Mouse (Mus musculus): ENCODE measurements at regions not wholly inside any gene's neighbourhood (a gene's known extent, or its start where the extent isn't known, plus 50 kb on each side); places are given as distances from the start of the nearest gene placed in this dataset.
A peak's percentile ranks its signal among the peaks of the same experiment; 100 is the strongest.

- 56% methylated on average over 5 of the region's 5 CpGs for WGBS
- Histone ChIP-seq H3K4me1 (ENCODE audit: control insufficient read depth, insufficient read depth, low read length) (no peaks in the 10 kb centered on the region), H3K36me3 (ENCODE audit: control insufficient read depth, insufficient read depth, low read length) (no peaks in the 10 kb centered on the region), H3K27me3 (replicated peaks; ENCODE audit: control insufficient read depth, insufficient read depth, low read length) (no peaks in the 10 kb centered on the region), H3K27ac (ENCODE audit: insufficient read depth, low read depth, low read length) (no peak overlapping the region), H3K4me3 (ENCODE audit: insufficient read depth, low read depth, low read length) (no peak overlapping the region)
- TF ChIP-seq CTCF (conservative IDR thresholded peaks at IDR 0.05; ENCODE audit: insufficient read depth, insufficient read length, low read depth, low read length) (no peak), POLR2A (IDR thresholded peaks at IDR 0.05; ENCODE audit: low read depth, low read length) (no peak)
- DNase-seq = no peak
Measured at GRCm38 (mm10) chr8:8983133-8983661, 292.9 kb upstream of the Arglu1 start.

- 33% methylated on average over 1 of the region's 1 CpGs for WGBS
- Histone ChIP-seq H3K4me3 (ENCODE audit: insufficient read depth, low read depth, low read length) (no peak overlapping the region), H3K27ac (ENCODE audit: insufficient read depth, low read depth, low read length) (no peak overlapping the region), H3K4me1 (ENCODE audit: control insufficient read depth, insufficient read depth, low read length) (no peaks in the 10 kb centered on the region), H3K27me3 (replicated peaks; ENCODE audit: control insufficient read depth, insufficient read depth, low read length) (no peaks in the 10 kb centered on the region), H3K36me3 (ENCODE audit: control insufficient read depth, insufficient read depth, low read length) (no peaks in the 10 kb centered on the region)
- no peak for DNase-seq
- TF ChIP-seq CTCF (conservative IDR thresholded peaks at IDR 0.05; ENCODE audit: insufficient read depth, insufficient read length, low read depth, low read length) (no peak), POLR2A (IDR thresholded peaks at IDR 0.05; ENCODE audit: low read depth, low read length) (no peak)
Measured at GRCm38 (mm10) chr8:8978969-8979368, 288.6 kb upstream of the Arglu1 start.

DNA sequence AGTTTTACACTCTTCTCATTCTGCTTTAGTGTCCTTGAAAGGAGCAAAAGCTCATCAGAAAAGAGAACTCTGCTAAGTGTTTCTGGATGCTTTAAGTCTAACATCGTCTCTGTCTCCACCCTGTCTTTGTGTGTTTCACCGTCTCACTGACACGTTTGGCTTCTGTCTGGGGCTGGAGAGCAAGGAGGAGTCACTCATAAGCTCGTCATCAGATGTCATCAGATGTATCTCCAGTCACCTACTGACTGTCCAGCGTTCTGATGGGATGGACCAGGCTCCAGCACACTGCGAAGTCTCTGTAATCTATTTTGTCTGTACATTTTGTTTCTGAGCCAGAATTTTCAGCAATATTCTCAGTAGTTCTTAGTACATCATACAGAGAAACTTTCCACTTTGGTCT is 283.4 kb upstream of the Arglu1 start:
- Histone ChIP-seq H3K36me3 (ENCODE audit: control insufficient read depth, insufficient read depth, low read length) (no peaks in the 10 kb centered on the region), H3K27me3 (replicated peaks; ENCODE audit: control insufficient read depth, insufficient read depth, low read length) (no peaks in the 10 kb centered on the region), H3K4me3 (ENCODE audit: insufficient read depth, low read depth, low read length) (no peak overlapping the region), H3K27ac (ENCODE audit: insufficient read depth, low read depth, low read length) (no peak overlapping the region), H3K4me1 (ENCODE audit: control insufficient read depth, insufficient read depth, low read length) (peaks cover 2% of the 10 kb centered on the region; the same call in 1 of the 2 replicates)
- TF ChIP-seq POLR2A (IDR thresholded peaks at IDR 0.05; ENCODE audit: low read depth, low read length) (no peak), CTCF (conservative IDR thresholded peaks at IDR 0.05; ENCODE audit: insufficient read depth, insufficient read length, low read depth, low read length) (no peak)
- DNase-seq = no peak
- WGBS = 73% methylated on average over 6 of the region's 6 CpGs

- Histone ChIP-seq H3K36me3 (ENCODE audit: control insufficient read depth, insufficient read depth, low read length) (no peaks in the 10 kb centered on the region), H3K27ac (ENCODE audit: insufficient read depth, low read depth, low read length) (no peak overlapping the region), H3K4me1 (ENCODE audit: control insufficient read depth, insufficient read depth, low read length) (peaks cover 3% of the 10 kb centered on the region; the same call in 1 of the 2 replicates), H3K4me3 (ENCODE audit: insufficient read depth, low read depth, low read length) (no peak overlapping the region), H3K27me3 (replicated peaks; ENCODE audit: control insufficient read depth, insufficient read depth, low read length) (no peaks in the 10 kb centered on the region)
- no peak for TF ChIP-seq CTCF (conservative IDR thresholded peaks at IDR 0.05; ENCODE audit: insufficient read depth, insufficient read length, low read depth, low read length)
- TF ChIP-seq POLR2A (IDR thresholded peaks at IDR 0.05; ENCODE audit: low read depth, low read length) = no peak
- WGBS = 60% methylated on average over 6 of the region's 6 CpGs
- DNase-seq = no peak
Measured at GRCm38 (mm10) chr8:8973334-8973733, 283.0 kb upstream of the Arglu1 start.

DNA sequence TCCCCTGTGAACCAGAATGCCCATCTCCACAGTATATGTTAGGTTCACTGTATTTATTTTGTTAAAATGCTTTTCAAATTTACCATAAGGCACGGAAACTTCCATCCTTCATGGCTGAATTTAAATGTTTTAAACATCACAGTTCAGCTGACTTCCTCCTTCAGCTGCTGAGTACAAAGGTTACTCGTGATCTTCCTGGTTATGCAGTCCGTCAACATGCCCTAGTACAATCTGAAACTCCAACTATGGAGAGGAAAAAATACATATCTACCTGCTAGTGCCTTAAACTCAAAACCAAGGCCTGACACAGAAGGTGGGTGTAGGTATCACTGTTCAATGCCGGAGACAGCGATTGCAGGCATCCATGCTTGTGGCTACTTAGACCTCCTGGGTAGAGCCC is 280.5 kb upstream of the Arglu1 start:
- Histone ChIP-seq H3K27ac (ENCODE audit: insufficient read depth, low read depth, low read length) (no peak overlapping the region), H3K4me3 (ENCODE audit: insufficient read depth, low read depth, low read length) (no peak overlapping the region), H3K36me3 (ENCODE audit: control insufficient read depth, insufficient read depth, low read length) (no peaks in the 10 kb centered on the region), H3K27me3 (replicated peaks; ENCODE audit: control insufficient read depth, insufficient read depth, low read length) (no peaks in the 10 kb centered on the region), H3K4me1 (ENCODE audit: control insufficient read depth, insufficient read depth, low read length) (peaks cover 3% of the 10 kb centered on the region; the same call in 1 of the 2 replicates)
- 66% methylated on average over 5 of the region's 5 CpGs for WGBS
- no peak for DNase-seq
- TF ChIP-seq POLR2A (IDR thresholded peaks at IDR 0.05; ENCODE audit: low read depth, low read length) (no peak), CTCF (conservative IDR thresholded peaks at IDR 0.05; ENCODE audit: insufficient read depth, insufficient read length, low read depth, low read length) (no peak)

- Histone ChIP-seq H3K27ac (ENCODE audit: insufficient read depth, low read depth, low read length) (no peak overlapping the region), H3K27me3 (replicated peaks; ENCODE audit: control insufficient read depth, insufficient read depth, low read length) (no peaks in the 10 kb centered on the region), H3K4me1 (ENCODE audit: control insufficient read depth, insufficient read depth, low read length) (peaks cover 3% of the 10 kb centered on the region; the same call in 1 of the 2 replicates), H3K4me3 (ENCODE audit: insufficient read depth, low read depth, low read length) (no peak overlapping the region), H3K36me3 (ENCODE audit: control insufficient read depth, insufficient read depth, low read length) (no peaks in the 10 kb centered on the region)
- no peak for DNase-seq
- TF ChIP-seq POLR2A (IDR thresholded peaks at IDR 0.05; ENCODE audit: low read depth, low read length) (no peak), CTCF (conservative IDR thresholded peaks at IDR 0.05; ENCODE audit: insufficient read depth, insufficient read length, low read depth, low read length) (no peak)
- 83% methylated on average over 5 of the region's 5 CpGs for WGBS
Measured at GRCm38 (mm10) chr8:8970346-8970745, 280.0 kb upstream of the Arglu1 start.

- H3K4me3 ChIP-seq (ENCODE audit: insufficient read depth, low read depth, low read length) = peak overlapping the region; percentile 21; the same call in 1 of the 2 replicates
- peak; percentile 75 for DNase-seq
- 75% methylated on average over 21 of the region's 21 CpGs for WGBS
Measured at GRCm38 (mm10) chr8:8969112-8969950, 279.0 kb upstream of the Arglu1 start.

More at GRCm38 (mm10) chr8:8969112-8969950, 279.0 kb upstream of the Arglu1 start:
- Histone ChIP-seq H3K36me3 (ENCODE audit: control insufficient read depth, insufficient read depth, low read length) (no peaks in the 10 kb centered on the region), H3K27ac (ENCODE audit: insufficient read depth, low read depth, low read length) (0 out of 2 replicates have a peak overlapping the region, but pooled peaks have one; percentile 13), H3K27me3 (replicated peaks; ENCODE audit: control insufficient read depth, insufficient read depth, low read length) (no peaks in the 10 kb centered on the region), H3K4me1 (ENCODE audit: control insufficient read depth, insufficient read depth, low read length) (peaks cover 3% of the 10 kb centered on the region; the same call in 1 of the 2 replicates)
- TF ChIP-seq POLR2A (IDR thresholded peaks at IDR 0.05; ENCODE audit: low read depth, low read length) = no peak
- TF ChIP-seq CTCF (conservative IDR thresholded peaks at IDR 0.05; ENCODE audit: insufficient read depth, insufficient read length, low read depth, low read length) = no peak

Data from kidney, adult 2 months (tissue).